Mouse (Mus musculus) cerebellum, adult 8-10 months (tissue): ENCODE data around the gene Lmnb2.
A peak's percentile ranks its signal among the peaks of the same experiment; 100 is the strongest.

ENCODE experiments used
- DNase-seq: peaks from one replicate; pipeline ENCODE4 v3.0.0; 2022

The Lmnb2 gene

DNA sequence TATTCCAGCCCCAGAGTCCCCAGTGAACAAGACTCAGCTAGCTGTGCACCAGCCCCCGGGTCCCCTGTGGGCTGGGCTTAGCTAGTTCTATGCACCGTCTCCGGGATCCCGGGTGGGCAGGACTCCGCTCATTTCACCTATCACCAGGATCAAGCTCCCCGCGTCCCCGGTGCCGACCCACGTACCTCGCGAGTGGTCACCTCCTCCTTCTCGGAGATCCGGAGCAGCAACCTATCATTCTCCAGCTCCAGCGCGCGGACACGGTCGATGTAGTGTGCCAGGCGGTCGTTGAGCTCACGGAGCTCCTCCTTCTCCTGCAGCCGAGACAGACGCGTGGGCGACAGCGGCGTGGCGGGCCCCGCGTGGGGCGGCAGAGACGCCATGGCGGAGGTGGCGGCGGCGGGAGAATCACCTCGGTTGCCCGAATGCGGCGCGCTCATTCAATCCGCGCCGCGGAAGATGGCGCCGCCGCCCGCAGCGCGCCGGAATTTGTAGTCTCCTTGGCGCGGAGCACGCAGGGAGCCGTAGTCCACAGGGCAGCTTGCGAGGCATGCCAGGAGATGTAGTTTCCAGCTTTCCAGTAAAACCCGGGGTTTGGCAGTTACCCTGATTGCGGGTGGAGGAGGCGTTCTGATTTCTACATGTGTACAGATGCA is at the start of gene Lmnb2:
Gene Lmnb2 (minus strand): TSS at position 467 of the 656 bp plus-strand sequence.
- peak; percentile 82 for DNase-seq

GRCm38 (mm10) chr10:80967101-80967656 is 49.1 kb upstream of the Lmnb2 start:
- DNase-seq: no peak

- DNase-seq: no peak
Measured at GRCm38 (mm10) chr10:80966296-80966695, 48.3 kb upstream of the Lmnb2 start.

GRCm38 (mm10) chr10:80963031-80963975 is 45.3 kb upstream of the Lmnb2 start:
- no peak for DNase-seq

- DNase-seq: no peak
Measured at GRCm38 (mm10) chr10:80962585-80962984, 44.5 kb upstream of the Lmnb2 start.

DNA sequence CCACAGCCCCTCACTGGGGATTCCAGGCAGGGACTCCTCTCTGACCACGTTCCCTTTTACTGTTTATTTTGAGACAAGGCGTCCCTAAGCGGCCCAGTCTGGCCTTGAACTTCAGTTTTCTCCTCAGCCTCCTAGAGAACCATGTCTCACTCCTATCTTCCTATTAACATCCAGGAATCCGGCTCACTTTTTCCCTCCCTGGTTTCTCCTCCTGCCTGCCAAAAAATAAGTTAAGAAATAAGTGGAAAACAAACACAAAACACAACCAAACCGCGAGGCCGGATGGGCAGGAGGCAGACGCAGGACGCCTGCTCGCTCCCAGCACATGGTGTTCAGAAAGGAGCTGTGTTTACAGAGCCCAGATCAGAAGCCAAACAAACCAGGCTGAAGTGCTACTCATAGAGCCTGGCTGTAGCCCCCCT is 44.0 kb upstream of the Lmnb2 start:
- DNase-seq: no peak

GRCm38 (mm10) chr10:80960551-80961508 is 42.8 kb upstream of the Lmnb2 start:
- no peak for DNase-seq

DNA sequence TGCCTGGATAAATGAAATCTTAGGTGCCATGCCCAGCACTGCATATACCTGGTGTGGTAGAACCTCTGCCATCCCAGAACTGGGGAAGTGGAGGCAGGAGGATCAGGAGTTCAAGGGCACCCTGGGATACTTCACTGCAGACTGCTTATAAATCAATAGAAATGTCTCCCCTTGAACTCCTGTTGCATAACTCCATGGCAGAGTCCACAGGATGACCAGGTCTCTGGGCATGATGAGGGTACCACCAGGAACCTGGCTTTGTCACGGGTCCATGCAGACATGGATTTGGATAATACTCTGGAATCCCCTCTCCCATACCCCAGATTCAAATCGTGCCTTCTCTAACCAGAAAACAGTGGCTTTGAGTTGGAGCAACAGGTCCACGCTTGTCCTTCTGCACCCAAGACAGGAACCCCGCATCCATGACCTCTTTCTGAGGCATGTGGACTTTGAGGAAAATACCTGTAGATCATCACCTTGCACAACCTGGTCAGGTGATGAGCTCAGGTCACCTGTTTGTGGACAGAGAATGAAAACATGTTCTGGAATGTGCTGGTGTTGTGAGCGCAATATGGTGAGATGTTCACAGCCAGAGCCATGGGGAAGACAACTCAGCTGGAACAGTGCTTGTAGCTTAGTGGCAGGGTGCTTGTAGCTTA is 41.1 kb upstream of the Lmnb2 start:
- DNase-seq: no peak

- no peak for DNase-seq
Measured at GRCm38 (mm10) chr10:80957791-80958190, 39.7 kb upstream of the Lmnb2 start.

DNA sequence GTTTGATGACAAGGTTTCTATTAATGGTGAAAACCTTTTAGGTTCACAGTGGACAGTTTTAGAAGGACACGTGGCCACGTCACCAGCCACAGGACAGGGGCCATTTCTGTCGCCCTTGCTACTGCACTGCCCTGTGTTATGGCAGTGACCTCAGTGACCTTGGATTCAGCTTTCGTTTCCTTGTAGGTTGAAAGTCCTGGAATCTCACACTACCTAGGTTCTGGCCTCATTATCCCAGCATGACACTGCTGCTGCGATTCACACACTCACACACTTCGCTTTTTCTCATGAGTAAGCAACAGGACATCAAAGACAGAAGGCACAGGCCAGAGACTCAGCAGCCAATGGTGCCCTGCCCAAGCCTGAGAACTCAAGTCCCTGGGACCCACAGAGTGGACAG is 38.9 kb upstream of the Lmnb2 start:
- no peak for DNase-seq

DNA sequence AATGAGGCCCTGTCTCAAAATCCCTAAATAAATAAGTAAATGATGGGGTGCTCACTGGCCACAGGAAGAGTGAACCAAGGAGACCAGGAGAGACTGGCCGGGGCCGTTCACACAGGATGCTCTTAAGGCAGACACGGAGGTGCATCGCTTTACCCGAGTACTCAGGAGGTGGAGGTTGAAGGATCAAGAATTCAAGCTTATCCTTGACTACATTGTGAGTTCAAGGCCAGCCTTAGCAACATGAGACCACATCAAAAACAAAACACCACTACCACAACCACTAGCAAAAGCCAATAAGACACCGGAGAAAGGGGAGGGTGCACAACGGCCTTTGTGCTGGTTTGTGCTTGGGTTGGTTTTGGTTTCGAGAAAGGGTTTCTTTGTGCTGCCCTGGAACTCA is 38.3 kb upstream of the Lmnb2 start:
- no peak for DNase-seq

DNA sequence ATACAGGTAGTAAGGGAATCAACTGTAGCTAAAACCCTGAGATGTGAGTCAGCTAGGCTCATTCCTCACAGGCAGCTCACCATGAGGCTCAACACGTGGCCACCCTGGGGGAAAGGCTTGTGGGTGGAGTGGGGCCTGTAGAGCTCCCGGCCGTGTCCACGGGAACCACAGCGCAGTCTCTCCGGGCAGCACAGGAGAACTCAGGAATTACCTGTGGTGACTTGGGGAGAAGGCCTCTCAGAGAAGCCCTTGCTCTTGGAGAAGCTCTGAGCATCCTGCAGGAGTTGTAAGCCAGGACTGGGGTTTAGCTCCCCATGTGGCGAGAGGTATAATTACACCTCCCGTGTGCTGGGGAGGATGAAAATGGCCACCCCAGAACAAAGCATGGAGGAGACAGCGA is 37.5 kb upstream of the Lmnb2 start:
- peak; percentile 70 for DNase-seq

GRCm38 (mm10) chr10:80954843-80955242 is 36.8 kb upstream of the Lmnb2 start:
- no peak for DNase-seq

DNA sequence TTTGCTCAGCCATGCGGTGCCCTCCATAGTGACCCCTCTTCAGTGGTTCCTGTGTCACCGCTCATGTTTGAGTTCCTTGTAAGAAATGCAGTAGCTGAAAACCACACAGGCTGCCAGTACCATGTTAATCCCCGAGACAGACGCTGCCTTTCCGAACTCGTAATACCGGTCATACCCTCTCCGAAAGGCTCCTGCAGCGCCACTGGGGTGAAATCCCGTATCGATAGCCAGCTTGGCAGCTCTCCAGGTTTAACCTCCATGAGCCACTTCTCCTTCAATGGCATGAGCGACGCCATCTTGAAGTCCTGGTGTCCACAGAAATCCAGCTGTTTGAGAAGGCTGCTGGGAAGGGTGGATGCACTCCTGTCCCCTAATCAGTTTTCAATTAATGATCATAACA is 36.4 kb upstream of the Lmnb2 start:
- DNase-seq: no peak

DNA sequence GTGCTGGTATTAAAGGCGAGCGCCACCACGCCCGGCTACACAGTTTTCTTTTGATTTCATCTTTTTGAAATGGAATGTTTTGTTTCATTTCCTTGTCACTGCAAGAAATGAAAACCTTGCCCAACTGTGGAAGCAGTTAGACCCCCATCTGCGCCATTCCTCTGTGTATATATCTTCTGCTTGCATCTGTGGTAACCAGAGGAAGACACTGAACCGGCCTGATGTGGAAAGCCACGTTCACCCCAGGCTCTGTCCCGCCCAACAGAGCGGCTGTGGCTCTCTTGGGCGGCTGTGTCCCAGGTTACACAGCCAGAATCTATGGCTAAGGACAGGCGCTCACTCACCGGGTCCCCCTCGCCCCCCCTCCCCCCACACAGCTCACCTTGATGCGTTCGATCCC is 34.4 kb upstream of the Lmnb2 start:
- no peak for DNase-seq

GRCm38 (mm10) chr10:80951761-80952390 is 33.8 kb upstream of the Lmnb2 start:
- DNase-seq: no peak

GRCm38 (mm10) chr10:80950314-80950713 is 32.3 kb upstream of the Lmnb2 start:
- DNase-seq: no peak

- no peak for DNase-seq
Measured at GRCm38 (mm10) chr10:80949081-80949480, 31.0 kb upstream of the Lmnb2 start.

DNA sequence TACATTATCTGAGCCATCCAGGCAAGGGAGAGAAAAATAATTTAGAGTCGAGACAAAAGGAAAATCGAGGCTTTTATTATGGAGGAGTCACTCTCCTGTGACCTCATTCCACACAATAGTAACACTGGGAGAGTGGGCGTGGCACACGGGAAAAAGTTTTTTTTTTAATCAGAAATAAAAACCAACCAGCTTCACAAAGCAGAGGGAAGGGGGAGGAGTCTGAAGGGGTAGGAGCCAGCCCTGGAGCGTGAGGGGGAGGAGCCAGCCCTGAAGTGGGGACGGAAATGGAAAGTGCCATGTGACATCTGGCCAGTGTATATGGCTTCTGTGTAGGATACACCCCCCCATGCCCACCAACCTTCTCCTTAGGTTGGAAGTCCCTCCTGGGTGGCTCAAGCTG is 30.5 kb upstream of the Lmnb2 start:
- no peak for DNase-seq

DNA sequence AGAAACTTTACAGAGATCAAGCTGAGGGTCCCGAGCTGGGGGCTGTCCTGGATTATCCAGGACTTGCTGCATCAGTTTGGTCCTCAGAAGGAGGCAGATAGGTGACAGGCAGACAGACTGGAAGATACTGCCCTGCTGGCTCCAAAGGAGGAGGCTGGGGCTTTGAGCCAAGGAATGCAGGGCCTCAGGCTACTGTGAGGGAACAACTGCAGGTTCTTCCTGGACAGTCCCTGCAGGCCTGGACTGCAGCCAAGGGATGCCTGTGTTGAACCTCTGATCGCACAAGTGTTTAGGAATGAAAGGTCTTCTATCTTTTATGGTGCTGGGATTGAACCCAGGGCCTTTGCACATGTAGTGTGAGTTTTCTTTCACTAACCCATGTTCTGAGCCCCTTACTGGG is 29.8 kb upstream of the Lmnb2 start:
- no peak for DNase-seq

GRCm38 (mm10) chr10:80946684-80947437 is 28.8 kb upstream of the Lmnb2 start:
- DNase-seq: no peak
